Mouse (Mus musculus): ENCODE results near the gene Olfr1208. TPM values are rescaled to one million over a fixed set of nuclear protein-coding genes. Genes with fewer than 3 reads are reported as not detected.

The Olfr1208 gene
- not detected for total RNA-seq (2021)

GRCm38 (mm10) chr2:88902211-88902610 is at the start of gene Olfr1208:
Gene Olfr1208, minus strand, starts transcription at chr2:88902311.
- DNase-seq (ENCODE audit: low spot score in 2 of 2): no peak
- intact Hi-C loops (cut with DNase I): no loop called here

GRCm38 (mm10) chr2:88938011-88938410 is 35.9 kb upstream of the Olfr1208 start, which contains the start of gene Olfr1211:
Gene Olfr1211, minus strand, starts transcription at chr2:88938111.
- intact Hi-C loops (cut with DNase I): no loop called here
- DNase-seq (ENCODE audit: low spot score in 2 of 2): no peak

GRCm38 (mm10) chr2:88915057-88915456 is 12.9 kb upstream of the Olfr1208 start, which contains the start of gene Olfr1209:
Gene Olfr1209, minus strand, starts transcription at chr2:88915157.
- DNase-seq (ENCODE audit: low spot score in 2 of 2): no peak
- intact Hi-C loops (cut with DNase I): no loop called here

GRCm38 (mm10) chr2:88862931-88863330 is 39.2 kb downstream of the Olfr1208 start, which contains the start of gene Olfr1206:
Gene Olfr1206, plus strand, starts transcription at chr2:88863231.
- intact Hi-C loops (cut with DNase I): no loop called here
- DNase-seq (ENCODE audit: low spot score in 2 of 2): no peak

- DNase-seq (ENCODE audit: low spot score in 2 of 2): no peak
- intact Hi-C loops (cut with DNase I): no loop called here
Measured at GRCm38 (mm10) chr2:88848992-88849391, 53.1 kb downstream of the Olfr1208 start, which contains the start of gene Olfr1204. Gene Olfr1204, plus strand, starts transcription at chr2:88849292.

Other genes starting within 250 kb of the Olfr1208 start
- not detected for gene Olfr1193, start 226.7 kb downstream of the Olfr1208 start, total RNA-seq (2021)
- not detected for gene Olfr1195, start 213.1 kb downstream of the Olfr1208 start, total RNA-seq (2021)
- gene Olfr1196, start 197.7 kb downstream of the Olfr1208 start, total RNA-seq (2021): not detected
- gene Olfr1197, start 169.9 kb downstream of the Olfr1208 start, total RNA-seq (2021): not detected
- not detected for gene Olfr1198, start 150.9 kb downstream of the Olfr1208 start, total RNA-seq (2021)
- not detected for gene Olfr1199, start 141.8 kb downstream of the Olfr1208 start, total RNA-seq (2021)
- not detected for gene Olfr1200, start 131.8 kb downstream of the Olfr1208 start, total RNA-seq (2021)
- gene Olfr1201, start 109.3 kb downstream of the Olfr1208 start, total RNA-seq (2021): not detected
- not detected for gene Olfr1202, start 87.8 kb downstream of the Olfr1208 start, total RNA-seq (2021)
- not detected for gene Olfr1205, start 72.6 kb downstream of the Olfr1208 start, total RNA-seq (2021)
- not detected for gene Olfr1204, start 53.0 kb downstream of the Olfr1208 start, total RNA-seq (2021)
- not detected for gene Olfr1206, start 39.1 kb downstream of the Olfr1208 start, total RNA-seq (2021)
- gene Olfr1209, start 12.8 kb upstream of the Olfr1208 start, total RNA-seq (2021): not detected
- not detected for gene Olfr1211, start 35.8 kb upstream of the Olfr1208 start, total RNA-seq (2021)
- not detected for gene Olfr1212, start 51.7 kb upstream of the Olfr1208 start, total RNA-seq (2021)
- not detected for gene Gm13762, start 78.0 kb upstream of the Olfr1208 start, total RNA-seq (2021)
- not detected for gene Olfr1214, start 90.3 kb upstream of the Olfr1208 start, total RNA-seq (2021)
- not detected for gene Olfr1215, start 104.7 kb upstream of the Olfr1208 start, total RNA-seq (2021)
- not detected for gene Olfr1216, start 116.0 kb upstream of the Olfr1208 start, total RNA-seq (2021)
- gene Olfr1217, start 129.8 kb upstream of the Olfr1208 start, total RNA-seq (2021): not detected
- not detected for gene Olfr1218, start 158.9 kb upstream of the Olfr1208 start, total RNA-seq (2021)
- gene Olfr1219, start 181.2 kb upstream of the Olfr1208 start, total RNA-seq (2021): not detected
- gene Olfr1220, start 204.5 kb upstream of the Olfr1208 start, total RNA-seq (2021): not detected
- gene Olfr1221, start 215.0 kb upstream of the Olfr1208 start, total RNA-seq (2021): not detected
- gene Olfr1222, start 230.7 kb upstream of the Olfr1208 start, total RNA-seq (2021): not detected
- gene Olfr1223, start 249.2 kb upstream of the Olfr1208 start, total RNA-seq (2021): not detected

All from left cerebral cortex, postnatal 36 days (tissue).